10 mouse cellular contexts compared by ENCODE assay signal in the genomic region with DNA sequence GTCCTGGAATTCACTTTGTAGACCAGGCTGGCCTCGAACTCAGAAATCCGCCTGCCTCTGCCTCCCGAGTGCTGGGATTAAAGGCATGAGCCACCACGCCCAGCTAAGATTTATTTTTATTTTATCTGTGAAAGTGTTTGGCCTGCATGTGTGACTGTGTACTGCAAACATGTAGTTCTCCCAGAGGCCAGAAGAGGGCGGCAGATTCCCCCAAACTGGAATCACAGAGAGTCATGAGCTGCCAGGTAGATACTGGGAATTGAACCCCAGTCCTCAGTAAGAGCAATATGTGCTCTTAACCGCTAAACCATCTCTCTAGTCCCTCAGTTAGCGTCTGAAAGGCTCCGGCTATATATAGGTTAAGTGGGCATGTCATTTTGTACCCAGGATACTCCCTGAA. TPM values are rescaled to one million over a fixed set of nuclear protein-coding genes. Genes with fewer than 3 reads are reported as not detected.
DNase-seq lines count a peak whose midpoint lies in the region; ATAC-seq and TF ChIP-seq lines count a peak whose summit lies in the region.
"Had no signal": no experiment of that assay in that cellular context is flagged by ENCODE, and none has a peak within 500 bp of the region (broad histone marks: within the 10 kb centered on the region; RNA-seq: fewer than 3 reads in every experiment).

No protein-coding gene starts in this region.

- H3K4me3 ChIP-seq in kidney, postnatal 0 days (replicated peaks; ENCODE audit: low read depth, low read length): no peak overlapping the region
- H3K4me3 ChIP-seq in kidney, embryonic 16.5 days (ENCODE audit: low read length): no peak overlapping the region
- H3K4me3 ChIP-seq in limb, embryonic 11.5 days (ENCODE audit: low read depth, low read length): no peak overlapping the region
- H3K4me3 ChIP-seq: heart, embryonic 13.5 days had no signal

- no peaks in the 10 kb centered on the region for H3K36me3 ChIP-seq in kidney, postnatal 0 days (ENCODE audit: insufficient read depth, low read length)
- no peaks in the 10 kb centered on the region for H3K36me3 ChIP-seq in kidney, embryonic 16.5 days (ENCODE audit: insufficient read depth, low read length)
- no peaks in the 10 kb centered on the region for H3K36me3 ChIP-seq in limb, embryonic 11.5 days (ENCODE audit: control insufficient read depth, insufficient read depth, low read length)
- H3K36me3 ChIP-seq: heart, embryonic 13.5 days had no signal

- H3K9me3 ChIP-seq in kidney, postnatal 0 days (replicated peaks; ENCODE audit: low read length): no peaks in the 10 kb centered on the region
- no peaks in the 10 kb centered on the region for H3K9me3 ChIP-seq in kidney, embryonic 16.5 days (ENCODE audit: low read length)
- H3K9me3 ChIP-seq in limb, embryonic 11.5 days (ENCODE audit: control insufficient read depth, low read length): no peaks in the 10 kb centered on the region
- H3K9me3 ChIP-seq: heart, embryonic 13.5 days had no signal

- no peaks in the 10 kb centered on the region for H3K27me3 ChIP-seq in kidney, postnatal 0 days (ENCODE audit: insufficient read depth, low read length)
- H3K27me3 ChIP-seq in kidney, embryonic 16.5 days (ENCODE audit: insufficient read depth, low read length): peaks cover 11% of the 10 kb centered on the region
- peaks cover 11% of the 10 kb centered on the region; the same call in 1 of the 2 replicates for H3K27me3 ChIP-seq in limb, embryonic 11.5 days (ENCODE audit: control insufficient read depth, insufficient read depth, low read length)

- H3K27ac ChIP-seq in kidney, postnatal 0 days: no peak overlapping the region
- H3K27ac ChIP-seq in kidney, embryonic 16.5 days (ENCODE audit: low read length): no peak overlapping the region
- H3K27ac ChIP-seq in limb, embryonic 11.5 days (replicated peaks; ENCODE audit: low read depth, low read length): no peak overlapping the region
- H3K27ac ChIP-seq: heart, embryonic 13.5 days had no signal

- no peak overlapping the region for H3K9ac ChIP-seq in kidney, postnatal 0 days (ENCODE audit: low read depth, low read length)
- H3K9ac ChIP-seq in kidney, embryonic 16.5 days (replicated peaks; ENCODE audit: low read length): no peak overlapping the region
- no peak overlapping the region for H3K9ac ChIP-seq in limb, embryonic 11.5 days (ENCODE audit: low read length)
- H3K9ac ChIP-seq: heart, embryonic 13.5 days had no signal

- no peak for ATAC-seq in kidney, postnatal 0 days (replicated peaks; ENCODE audit: low FRiP score, low read depth)
- ATAC-seq in kidney, embryonic 16.5 days (ENCODE audit: low FRiP score, low TSS enrichment): no peak
- ATAC-seq in limb, embryonic 11.5 days (ENCODE audit: insufficient number of reproducible peaks, low FRiP score, low TSS enrichment, low read depth): no peak

- no peaks in the 10 kb centered on the region for H3K4me1 ChIP-seq in kidney, postnatal 0 days (replicated peaks; ENCODE audit: insufficient read depth, low read length)
- H3K4me1 ChIP-seq in kidney, embryonic 16.5 days (ENCODE audit: insufficient read depth, low read length): peaks cover 7% of the 10 kb centered on the region
- H3K4me1 ChIP-seq in limb, embryonic 11.5 days (ENCODE audit: control insufficient read depth, insufficient read depth, low read length): no peaks in the 10 kb centered on the region

- TF ChIP-seq CTCF in kidney, postnatal 0 days (IDR thresholded peaks at IDR 0.05; ENCODE audit: low read depth): peak; percentile 69

- H3K4me2 ChIP-seq in kidney, postnatal 0 days (ENCODE audit: low read length): no peak overlapping the region
- H3K4me2 ChIP-seq in kidney, embryonic 16.5 days (replicated peaks; ENCODE audit: low read depth, low read length): no peak overlapping the region
- no peak overlapping the region for H3K4me2 ChIP-seq in limb, embryonic 11.5 days (ENCODE audit: low read depth, severe bottlenecking)
- H3K4me2 ChIP-seq: heart, embryonic 13.5 days had no signal

- DNase-seq in adrenal gland, adult 18-20 months (ENCODE audit: low spot score in 2 of 2): peak; percentile 25 to 55
- DNase-seq in adrenal gland, adult 2 months: no peak
- DNase-seq in kidney, postnatal 0 days (ENCODE audit: low spot score): peak; percentile 30
- peak; percentile 75 for DNase-seq in NIH3T3 (ENCODE audit: low read depth)
- peak; percentile 78 for DNase-seq in limb, embryonic 11.5 days (ENCODE audit: low spot score)
- DNase-seq in thymus, postnatal 36 days: peak; percentile 33 to 54
- no peak for DNase-seq in left cerebral cortex, postnatal 25 days (ENCODE audit: low spot score in 2 of 2)

- WGBS in kidney, postnatal 0 days: 50% methylated on average over 8 of the region's 8 CpGs
- 47% methylated on average over 8 of the region's 8 CpGs for WGBS in kidney, embryonic 16.5 days
- 44% methylated on average over 8 of the region's 8 CpGs for WGBS in limb, embryonic 11.5 days

- intact Hi-C loops in left cerebral cortex, postnatal 25 days (cut with DNase I): loop anchor here (2.0 kb wide), 1 partner anchor 24 kb away; no protein-coding TSS in a partner anchor

RNA-seq across cellular contexts. Expression of a gene that starts 7.4 kb away (rescaled TPM):
- total RNA-seq in adrenal gland, adult 18-20 months (2021): 1 to 10 TPM; 1.6 to 4.2 TPM
- total RNA-seq in adrenal gland, adult 2 months (2021): 1 to 10 TPM; 2.2 to 2.8 TPM
- 7.9 and 10.9 TPM in 2 replicates for polyA plus RNA-seq in adrenal gland, adult 2 months (2012; rRNA removed)
- polyA plus RNA-seq in kidney, postnatal 0 days (2015; fragmentation: Nextera tagmentation; extraction: Ambion mirVana): 4.7 and 6.7 TPM in 2 replicates
- polyA plus RNA-seq in kidney, embryonic 16.5 days (2015; fragmentation: Nextera tagmentation; extraction: Ambion mirVana): 4.6 and 5.5 TPM in 2 replicates
- polyA plus RNA-seq in limb, embryonic 11.5 days (2014; fragmentation: Nextera tagmentation; extraction: Ambion mirVana): 1.4 and 2.0 TPM in 2 replicates
- 1 to 10 TPM; 2.0 to 2.8 TPM for total RNA-seq in left cerebral cortex, postnatal 25 days (2021)

RNA-seq across cellular contexts. Expression of a gene that starts 19.5 kb away (rescaled TPM):
- total RNA-seq in adrenal gland, adult 18-20 months (2021): 1 to 10 TPM; 1.3 to 1.5 TPM
- 1 to 10 TPM; 2.2 to 3.3 TPM for total RNA-seq in adrenal gland, adult 2 months (2021)
- 3.3 and 4.4 TPM in 2 replicates for polyA plus RNA-seq in adrenal gland, adult 2 months (2012; rRNA removed)
- 0.25 and 0.29 TPM in 2 replicates for polyA plus RNA-seq in kidney, postnatal 0 days (2015; fragmentation: Nextera tagmentation; extraction: Ambion mirVana)
- 0.37 and 0.59 TPM in 2 replicates for polyA plus RNA-seq in kidney, embryonic 16.5 days (2015; fragmentation: Nextera tagmentation; extraction: Ambion mirVana)
- 0.79 and 1.2 TPM in 2 replicates for polyA plus RNA-seq in limb, embryonic 11.5 days (2014; fragmentation: Nextera tagmentation; extraction: Ambion mirVana)
- 10 to 100 TPM; 28.4 to 28.9 TPM for total RNA-seq in left cerebral cortex, postnatal 25 days (2021)

RNA-seq across cellular contexts. Expression of a gene that starts 26.4 kb away (rescaled TPM):
- total RNA-seq in adrenal gland, adult 18-20 months (2021): under 1 TPM in 1 of 2 experiments, not detected in 1; 0.43 TPM
- total RNA-seq in adrenal gland, adult 2 months (2021): 1 to 10 TPM in 1 of 2 experiments, under 1 TPM in 1; 0.58 to 1.5 TPM
- polyA plus RNA-seq in adrenal gland, adult 2 months (2012; rRNA removed): 1.7 and 4.6 TPM in 2 replicates
- 0.24 and 0.29 TPM in 2 replicates for polyA plus RNA-seq in kidney, postnatal 0 days (2015; fragmentation: Nextera tagmentation; extraction: Ambion mirVana)
- polyA plus RNA-seq in kidney, embryonic 16.5 days (2015; fragmentation: Nextera tagmentation; extraction: Ambion mirVana): 1.2 TPM in 1 of 2 replicates, not detected in the other
- 0.31 TPM in 1 of 2 replicates, not detected in the other for polyA plus RNA-seq in limb, embryonic 11.5 days (2014; fragmentation: Nextera tagmentation; extraction: Ambion mirVana)
- total RNA-seq in left cerebral cortex, postnatal 25 days (2021): under 1 TPM in 1 of 2 experiments, not detected in 1; 0.53 TPM

RNA-seq across cellular contexts. Expression of a gene that starts 26.5 kb away (rescaled TPM):
- total RNA-seq in adrenal gland, adult 18-20 months (2021): 100 to 1,000 TPM; 440 to 834 TPM
- 100 to 1,000 TPM; 367 to 728 TPM for total RNA-seq in adrenal gland, adult 2 months (2021)
- polyA plus RNA-seq in adrenal gland, adult 2 months (2012; rRNA removed): 33.7 and 44.2 TPM in 2 replicates
- polyA plus RNA-seq in kidney, postnatal 0 days (2015; fragmentation: Nextera tagmentation; extraction: Ambion mirVana): 575 and 604 TPM in 2 replicates
- 383 and 436 TPM in 2 replicates for polyA plus RNA-seq in kidney, embryonic 16.5 days (2015; fragmentation: Nextera tagmentation; extraction: Ambion mirVana)
- polyA plus RNA-seq in limb, embryonic 11.5 days (2014; fragmentation: Nextera tagmentation; extraction: Ambion mirVana): 243 and 251 TPM in 2 replicates
- 10 to 100 TPM; 52.2 to 59.1 TPM for total RNA-seq in left cerebral cortex, postnatal 25 days (2021)

RNA-seq across cellular contexts. Expression of a gene that starts 29.8 kb away (rescaled TPM):
- not detected for total RNA-seq in adrenal gland, adult 18-20 months (2021)
- total RNA-seq in adrenal gland, adult 2 months (2021): not detected
- not detected in 2 replicates for polyA plus RNA-seq in adrenal gland, adult 2 months (2012; rRNA removed)
- polyA plus RNA-seq in kidney, postnatal 0 days (2015; fragmentation: Nextera tagmentation; extraction: Ambion mirVana): 0.18 TPM in 1 of 2 replicates, not detected in the other
- polyA plus RNA-seq in kidney, embryonic 16.5 days (2015; fragmentation: Nextera tagmentation; extraction: Ambion mirVana): not detected in 2 replicates
- not detected in 2 replicates for polyA plus RNA-seq in limb, embryonic 11.5 days (2014; fragmentation: Nextera tagmentation; extraction: Ambion mirVana)
- total RNA-seq in left cerebral cortex, postnatal 25 days (2021): not detected
- polyA plus RNA-seq: C2C12; heart, embryonic 13.5 days had no signal

Comparison
In these comparisons a context has a peak if more than half of its experiments do, and no peak if none do; other contexts are left out.
1. DNase-seq: peak in adrenal gland, adult 18-20 months (2 of 2), kidney, postnatal 0 days (single experiment), NIH3T3 (single experiment), limb, embryonic 11.5 days (single experiment) and thymus, postnatal 36 days (2 of 2); none in adrenal gland, adult 2 months (single experiment) and left cerebral cortex, postnatal 25 days (0 of 2).